ENCODE assay signal across 28 mouse cellular contexts in genomic region chr13:78110648-78111047, GRCm38 (mm10).
DNase-seq lines count a peak whose midpoint lies in the region; ATAC-seq and TF ChIP-seq lines count a peak whose summit lies in the region.
"Had no signal": no experiment of that assay in that cellular context is flagged by ENCODE, and none has a peak within 500 bp of the region (broad histone marks: within the 10 kb centered on the region; RNA-seq: fewer than 3 reads in every experiment).

No protein-coding gene starts in this region.

- H3K4me1 ChIP-seq in hindbrain, embryonic 14.5 days (replicated peaks; ENCODE audit: control insufficient read depth, insufficient read depth, low read length) = no peaks in the 10 kb centered on the region
- no peaks in the 10 kb centered on the region for H3K4me1 ChIP-seq in hindbrain, embryonic 16.5 days (ENCODE audit: control insufficient read depth, insufficient read depth, low read depth, low read length)
- H3K4me1 ChIP-seq in midbrain, embryonic 14.5 days (ENCODE audit: control insufficient read depth, insufficient read depth, low read length) = peaks cover 4% of the 10 kb centered on the region; the same call in 1 of the 2 replicates
- H3K4me1 ChIP-seq: embryonic facial prominence, embryonic 10.5 days; embryonic facial prominence, embryonic 13.5 days; forebrain, embryonic 15.5 days; heart, embryonic 13.5 days; hindbrain, embryonic 12.5 days had no signal

- H3K27me3 ChIP-seq in hindbrain, embryonic 14.5 days (ENCODE audit: control insufficient read depth, insufficient read depth, low read length) = no peaks in the 10 kb centered on the region
- no peaks in the 10 kb centered on the region for H3K27me3 ChIP-seq in hindbrain, embryonic 16.5 days (replicated peaks; ENCODE audit: control insufficient read depth, insufficient read depth, low read length)
- no peaks in the 10 kb centered on the region for H3K27me3 ChIP-seq in midbrain, embryonic 14.5 days (ENCODE audit: control insufficient read depth, insufficient read depth, low read length)
- H3K27me3 ChIP-seq: CH12.LX; embryonic facial prominence, embryonic 13.5 days; forebrain, embryonic 12.5 days; forebrain, embryonic 15.5 days; heart, embryonic 13.5 days; hindbrain, embryonic 12.5 days; Patski had no signal

- no peak overlapping the region for H3K4me2 ChIP-seq in hindbrain, embryonic 14.5 days (replicated peaks)
- no peak overlapping the region for H3K4me2 ChIP-seq in hindbrain, embryonic 16.5 days (ENCODE audit: low read length)
- H3K4me2 ChIP-seq in midbrain, embryonic 14.5 days (ENCODE audit: low read length) = no peak overlapping the region
- H3K4me2 ChIP-seq: embryonic facial prominence, embryonic 13.5 days; forebrain, embryonic 12.5 days; forebrain, embryonic 15.5 days; heart, embryonic 13.5 days; hindbrain, embryonic 12.5 days had no signal

- H3K9me3 ChIP-seq in hindbrain, embryonic 14.5 days (ENCODE audit: control insufficient read depth, low read length) = no peaks in the 10 kb centered on the region
- H3K9me3 ChIP-seq in hindbrain, embryonic 16.5 days (ENCODE audit: control insufficient read depth, low read length) = no peaks in the 10 kb centered on the region
- no peaks in the 10 kb centered on the region for H3K9me3 ChIP-seq in midbrain, embryonic 14.5 days (ENCODE audit: control insufficient read depth, low read length)
- H3K9me3 ChIP-seq: embryonic facial prominence, embryonic 10.5 days; embryonic facial prominence, embryonic 13.5 days; forebrain, embryonic 12.5 days; forebrain, embryonic 15.5 days; G1E; heart, embryonic 13.5 days; hindbrain, embryonic 12.5 days had no signal

- no peak for ATAC-seq in hindbrain, embryonic 14.5 days (ENCODE audit: low FRiP score)
- ATAC-seq in hindbrain, embryonic 16.5 days = no peak
- ATAC-seq in midbrain, embryonic 14.5 days (ENCODE audit: low FRiP score, low TSS enrichment) = no peak
- ATAC-seq: forebrain, embryonic 15.5 days; Patski had no signal

- H3K4me3 ChIP-seq in hindbrain, embryonic 14.5 days (replicated peaks; ENCODE audit: low read length) = no peak overlapping the region
- no peak overlapping the region for H3K4me3 ChIP-seq in hindbrain, embryonic 16.5 days (ENCODE audit: low read length)
- H3K4me3 ChIP-seq in midbrain, embryonic 14.5 days (replicated peaks; ENCODE audit: low read depth, low read length) = no peak overlapping the region
- H3K4me3 ChIP-seq: embryonic facial prominence, embryonic 10.5 days; embryonic facial prominence, embryonic 13.5 days; erythroblast, embryonic 14.5 days; forebrain, embryonic 12.5 days; forebrain, embryonic 15.5 days; heart, embryonic 13.5 days; hindbrain, embryonic 12.5 days had no signal

- no peak for TF ChIP-seq POLR2A in brain, embryonic 14.5 days (IDR thresholded peaks at IDR 0.05; ENCODE audit: borderline replicate concordance, extremely low read depth, insufficient read depth, insufficient read length, poor library complexity, severe bottlenecking)

- no peak for DNase-seq in hindbrain, embryonic 14.5 days (ENCODE audit: low spot score)
- peak; percentile 27 for DNase-seq in brain, embryonic 14.5 days (ENCODE audit: low read depth)
- DNase-seq in midbrain, embryonic 14.5 days = peak; percentile 21
- DNase-seq in right cerebral cortex, postnatal 36 days (ENCODE audit: low spot score in 2 of 2) = no peak
- DNase-seq in ovary, postnatal 10 days (ENCODE audit: low spot score) = no peak
- DNase-seq: adrenal gland, adult 2 months; adrenal gland, postnatal 14 days; B cell, adult 2 months; cerebellum, adult 11-12 months; cerebellum, adult 8-10 months; cerebellum, postnatal 10 days; cerebellum, postnatal 36 days; embryo, embryonic 11 days; gastrocnemius, postnatal 25 days; heart, adult 18-20 months; heart, postnatal 14 days; heart, postnatal 4 days had no signal

- WGBS in hindbrain, embryonic 14.5 days = 49% methylated on average over 4 of the region's 4 CpGs
- WGBS in hindbrain, embryonic 16.5 days = 59% methylated on average over 4 of the region's 4 CpGs
- WGBS in midbrain, embryonic 14.5 days = 49% methylated on average over 4 of the region's 4 CpGs

- TF ChIP-seq CTCF in brain, embryonic 14.5 days (IDR thresholded peaks at IDR 0.05; ENCODE audit: borderline replicate concordance, extremely low read depth, insufficient read depth, insufficient read length) = no peak

- H3K9ac ChIP-seq in hindbrain, embryonic 14.5 days = 0 out of 2 replicates have a peak overlapping the region, but pooled peaks have one; percentile 11
- H3K9ac ChIP-seq in hindbrain, embryonic 16.5 days (ENCODE audit: low read depth, low read length) = no peak overlapping the region
- no peak overlapping the region for H3K9ac ChIP-seq in midbrain, embryonic 14.5 days (replicated peaks; ENCODE audit: low read length)
- H3K9ac ChIP-seq: embryonic facial prominence, embryonic 13.5 days; forebrain, embryonic 12.5 days; forebrain, embryonic 15.5 days; heart, embryonic 13.5 days; hindbrain, embryonic 12.5 days had no signal

- H3K36me3 ChIP-seq in hindbrain, embryonic 14.5 days (replicated peaks; ENCODE audit: control insufficient read depth, insufficient read depth) = no peaks in the 10 kb centered on the region
- H3K36me3 ChIP-seq in hindbrain, embryonic 16.5 days (ENCODE audit: control insufficient read depth, insufficient read depth, low read length) = no peaks in the 10 kb centered on the region
- no peaks in the 10 kb centered on the region for H3K36me3 ChIP-seq in midbrain, embryonic 14.5 days (ENCODE audit: control insufficient read depth, insufficient read depth, low read length)
- H3K36me3 ChIP-seq: embryonic facial prominence, embryonic 10.5 days; embryonic facial prominence, embryonic 13.5 days; forebrain, embryonic 12.5 days; forebrain, embryonic 15.5 days; G1E; heart, embryonic 13.5 days; hindbrain, embryonic 12.5 days had no signal

- H3K27ac ChIP-seq in hindbrain, embryonic 14.5 days = peak overlapping the region; percentile 9; the same call in 1 of the 2 replicates
- no peak overlapping the region for H3K27ac ChIP-seq in hindbrain, embryonic 16.5 days (ENCODE audit: low read depth, low read length)
- H3K27ac ChIP-seq in midbrain, embryonic 14.5 days (replicated peaks; ENCODE audit: low read depth, low read length) = peak overlapping the region; percentile 70
- H3K27ac ChIP-seq: embryonic facial prominence, embryonic 10.5 days; embryonic facial prominence, embryonic 13.5 days; forebrain, embryonic 12.5 days; forebrain, embryonic 15.5 days; heart, embryonic 13.5 days; hindbrain, embryonic 12.5 days had no signal

Comparison
In these comparisons a context has a peak if more than half of its experiments do, and no peak if none do; other contexts are left out.
1. DNase-seq: peak in brain, embryonic 14.5 days (single experiment) and midbrain, embryonic 14.5 days (single experiment); none in hindbrain, embryonic 14.5 days (single experiment), right cerebral cortex, postnatal 36 days (0 of 2) and ovary, postnatal 10 days (single experiment).